Mouse (Mus musculus) heart, adult 2 months (tissue): ENCODE measurements around the gene Ak3.

Experiments used
- CTCF ChIP-seq: fragments of 200-600 bp; IDR thresholded peaks from 2 replicates; pipeline ENCODE4 v1.8.1; 2022; ENCODE audit warnings: antibody characterized with exemption, mild to moderate bottlenecking, moderate library complexity
- POLR2A ChIP-seq: fragments of 200-500 bp; IDR thresholded peaks from 2 replicates; pipeline ENCODE4 v1.6.1; 2011; ENCODE audit warnings: mild to moderate bottlenecking, low read depth, low read length, control low read depth; ENCODE audit not compliant: insufficient read depth

- TF ChIP-seq POLR2A (no peak), CTCF (no peak)
Measured at GRCm38 (mm10) chr19:29014466-29015055, 33.2 kb downstream of the Ak3 start.
